Mouse (Mus musculus): Measurements from ENCODE around the gene Selenoh. TPM values are rescaled to one million over a fixed set of nuclear protein-coding genes. Genes with fewer than 3 reads are reported as not detected.

Selenoh gene
- polyA plus RNA-seq, 1 experiment from 2014 or later, result 189 TPM

DNA sequence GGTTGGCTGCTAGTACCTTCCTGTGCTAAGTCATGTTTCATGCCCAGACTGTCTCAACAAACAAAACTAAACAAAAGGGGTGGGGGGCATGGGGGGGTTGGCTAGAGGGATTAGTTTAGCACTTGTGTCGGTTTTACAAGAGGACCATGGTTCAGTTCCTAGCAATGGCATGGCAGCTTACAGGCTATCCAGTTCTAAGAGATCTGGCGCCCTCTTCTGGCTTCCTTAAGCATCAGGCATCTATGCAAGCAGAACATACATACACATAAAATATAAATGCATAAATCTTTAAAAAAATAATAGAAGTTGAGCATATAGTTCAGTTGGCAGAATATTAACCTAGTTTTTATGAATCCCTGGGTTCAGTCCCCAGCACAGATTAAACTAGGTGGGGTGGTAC is 7.7 kb downstream of the Selenoh start:
- no peak overlapping the region for H3K9ac ChIP-seq (replicated peaks)
- no peak overlapping the region for H3K4me2 ChIP-seq
- 21% methylated on average over 2 of the region's 2 CpGs for WGBS
- H3K9me3 ChIP-seq (replicated peaks), result no peaks in the 10 kb centered on the region
- H3K4me1 ChIP-seq, result no peaks in the 10 kb centered on the region
- H3K27me3 ChIP-seq (replicated peaks), result no peaks in the 10 kb centered on the region
- no peak overlapping the region for H3K4me3 ChIP-seq (replicated peaks)
- no peak overlapping the region for H3K27ac ChIP-seq (replicated peaks)
- no peak for ATAC-seq (ENCODE audit: low FRiP score)
- H3K36me3 ChIP-seq, result no peaks in the 10 kb centered on the region

DNA sequence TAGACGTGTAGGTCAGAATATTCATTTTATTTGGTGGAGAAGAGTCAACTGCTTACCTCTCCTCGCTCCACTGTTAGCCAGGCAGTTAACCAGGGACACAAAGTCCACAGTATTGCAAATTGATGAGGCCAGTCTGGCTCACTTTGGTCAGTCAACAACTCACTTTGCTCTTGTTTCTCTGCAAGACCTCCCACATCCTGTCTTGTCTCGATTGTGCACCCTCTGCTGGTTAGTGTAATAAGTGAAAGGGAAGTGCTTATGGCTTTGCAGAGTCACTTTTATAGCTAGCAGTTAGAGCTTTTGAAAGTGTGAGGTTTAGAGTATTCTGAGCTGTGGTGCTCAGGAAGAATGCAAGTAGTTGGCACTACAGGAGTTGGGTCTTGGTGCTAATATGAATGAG is 10.3 kb downstream of the Selenoh start:
- no peak for ATAC-seq (ENCODE audit: low FRiP score)
- H3K27ac ChIP-seq (replicated peaks), result no peak overlapping the region
- H3K4me1 ChIP-seq, result no peaks in the 10 kb centered on the region
- H3K9me3 ChIP-seq (replicated peaks), result no peaks in the 10 kb centered on the region
- H3K4me3 ChIP-seq (replicated peaks), result no peak overlapping the region
- H3K36me3 ChIP-seq, result no peaks in the 10 kb centered on the region
- H3K27me3 ChIP-seq (replicated peaks), result no peaks in the 10 kb centered on the region
- WGBS, result 70% methylated on average over 3 of the region's 3 CpGs
- no peak overlapping the region for H3K9ac ChIP-seq (replicated peaks)
- no peak overlapping the region for H3K4me2 ChIP-seq

DNA sequence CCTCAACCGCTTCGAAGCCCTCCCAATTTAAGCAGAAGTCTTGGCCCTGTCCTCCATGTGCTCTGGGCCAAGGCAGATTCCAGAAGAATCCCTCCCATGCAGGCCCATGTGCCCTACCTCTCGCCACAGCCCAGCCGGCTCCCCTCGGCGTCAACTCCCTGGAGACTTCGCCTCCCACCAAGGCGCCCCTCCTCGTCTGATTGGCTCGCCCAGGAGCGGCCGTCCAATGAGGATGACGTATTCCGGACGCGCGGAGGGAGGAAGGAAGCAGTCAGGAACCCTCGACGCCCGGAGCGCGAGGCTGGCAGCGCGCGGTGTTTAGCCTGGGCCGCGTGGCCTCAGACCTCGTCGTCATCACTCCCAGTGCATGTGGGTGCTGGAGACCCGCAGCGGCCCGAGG is 11.8 kb downstream of the Selenoh start, which contains the start of gene Btbd18:
Gene Btbd18, plus strand, starts transcription at position 274 of the 400 bp plus-strand sequence.
- Histone ChIP-seq H3K36me3 (no peaks in the 10 kb centered on the region), H3K9ac (replicated peaks) (no peak within 1 kb of the TSS), H3K9me3 (replicated peaks) (no peaks in the 10 kb centered on the region), H3K27me3 (replicated peaks) (no peaks in the 10 kb centered on the region), H3K4me2 (no peak within 1 kb of the TSS), H3K4me1 (no peaks in the 10 kb centered on the region), H3K27ac (replicated peaks) (no peak within 1 kb of the TSS), H3K4me3 (replicated peaks) (no peak within 1 kb of the TSS)
- no peak for ATAC-seq (ENCODE audit: low FRiP score)
- WGBS, result 95% methylated on average over 32 of the region's 32 CpGs

DNA sequence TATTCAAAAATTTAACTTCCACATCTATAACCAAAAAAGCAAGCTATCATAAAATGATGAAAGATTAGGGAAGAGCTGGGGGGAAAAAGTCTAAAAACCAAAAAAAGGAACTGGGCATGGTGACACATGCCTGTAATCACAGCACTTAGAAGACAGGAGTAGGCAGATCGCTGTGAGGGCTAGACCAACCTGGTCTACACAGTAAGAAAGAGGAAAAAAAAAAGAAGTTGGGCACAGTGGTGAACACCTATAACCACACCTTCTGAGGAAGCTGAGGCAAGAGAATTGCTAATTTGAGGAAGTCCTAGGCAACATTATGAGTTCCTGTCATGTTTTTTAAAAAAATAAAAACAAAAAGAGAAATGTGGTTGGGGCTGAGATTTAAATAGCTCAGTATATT is 14.7 kb downstream of the Selenoh start:
- no peaks in the 10 kb centered on the region for H3K4me1 ChIP-seq
- no peak overlapping the region for H3K9ac ChIP-seq (replicated peaks)
- no peak overlapping the region for H3K4me3 ChIP-seq (replicated peaks)
- H3K36me3 ChIP-seq, result no peaks in the 10 kb centered on the region
- H3K9me3 ChIP-seq (replicated peaks), result no peaks in the 10 kb centered on the region
- no peak overlapping the region for H3K4me2 ChIP-seq
- H3K27ac ChIP-seq (replicated peaks), result no peak overlapping the region
- WGBS, result 71% methylated on average over 1 of the region's 1 CpGs
- no peak for ATAC-seq (ENCODE audit: low FRiP score)
- no peaks in the 10 kb centered on the region for H3K27me3 ChIP-seq (replicated peaks)

DNA sequence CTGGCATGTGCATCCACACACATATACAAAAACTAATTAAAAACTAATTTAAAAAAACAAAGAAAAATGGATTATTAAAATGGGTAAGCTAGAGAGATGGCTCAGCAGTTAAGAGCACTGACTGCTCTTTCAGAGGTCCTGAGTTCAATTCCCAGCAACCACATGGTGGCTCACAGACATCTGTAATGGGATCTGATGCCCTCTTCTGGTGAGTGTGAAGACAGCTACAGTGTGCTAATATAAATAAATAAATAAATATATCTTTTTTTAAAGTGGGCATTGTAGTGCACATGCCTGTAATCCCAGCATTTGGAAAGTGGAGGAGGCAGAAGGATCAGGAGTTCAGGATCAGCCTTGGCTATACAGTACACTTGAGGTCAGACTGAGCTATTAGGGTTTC is 17.2 kb downstream of the Selenoh start:
- Histone ChIP-seq H3K4me1 (no peaks in the 10 kb centered on the region), H3K9ac (replicated peaks) (no peak overlapping the region), H3K36me3 (no peaks in the 10 kb centered on the region), H3K27me3 (replicated peaks) (no peaks in the 10 kb centered on the region), H3K27ac (replicated peaks) (no peak overlapping the region), H3K4me2 (no peak overlapping the region), H3K4me3 (replicated peaks) (no peak overlapping the region), H3K9me3 (replicated peaks) (no peaks in the 10 kb centered on the region)
- ATAC-seq (ENCODE audit: low FRiP score), result no peak

DNA sequence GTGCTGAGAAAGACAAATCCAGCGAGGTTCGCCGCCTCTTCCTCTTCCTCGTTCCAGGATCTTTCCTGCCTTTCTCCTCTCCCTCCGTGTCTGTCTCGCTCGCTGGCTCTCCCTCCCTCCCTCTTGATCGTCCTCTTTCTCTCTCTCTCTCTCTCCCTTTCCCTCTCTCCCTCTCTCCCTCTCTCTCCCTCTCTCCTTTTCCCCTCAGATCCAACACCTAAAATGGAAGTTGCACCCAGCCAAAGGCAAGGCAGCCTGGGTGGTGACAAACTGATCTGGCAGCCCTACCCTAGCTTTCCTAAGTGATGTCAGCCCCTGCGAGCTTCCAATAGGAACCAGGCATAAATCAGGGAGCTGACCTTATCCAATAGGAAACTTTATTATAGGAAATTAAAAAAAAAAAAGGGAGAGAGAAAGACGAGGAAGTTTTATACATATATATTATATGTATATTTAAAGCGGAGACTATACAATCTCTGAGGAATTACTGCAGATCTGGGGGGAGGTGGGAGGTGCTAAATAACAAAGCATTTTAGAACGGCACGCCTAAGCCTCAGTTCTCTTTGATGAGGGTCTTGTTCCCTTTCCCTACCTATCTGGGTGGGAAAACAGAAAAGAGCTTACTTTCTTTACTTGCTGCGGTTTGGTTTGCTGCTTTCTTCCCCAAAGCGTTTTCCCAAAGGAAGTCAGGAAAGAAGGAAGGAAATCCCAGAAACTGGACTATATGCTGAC is 19.9 kb downstream of the Selenoh start, which contains the start of gene Ctnnd1:
Gene Ctnnd1, minus strand, starts transcription at position 302 of the 732 bp plus-strand sequence.
- peaks cover 15% of the 10 kb centered on the region for H3K4me1 ChIP-seq
- H3K9me3 ChIP-seq (replicated peaks), result no peaks in the 10 kb centered on the region
- peak within 1 kb of the TSS; percentile 82 for H3K4me2 ChIP-seq
- no peaks in the 10 kb centered on the region for H3K36me3 ChIP-seq
- H3K27ac ChIP-seq (replicated peaks), result peak within 1 kb of the TSS; percentile 93
- no peaks in the 10 kb centered on the region for H3K27me3 ChIP-seq (replicated peaks)
- peak; percentile 97 for ATAC-seq (ENCODE audit: low FRiP score)
- WGBS, result 0% methylated on average over 15 of the region's 15 CpGs
- peak within 1 kb of the TSS; percentile 66 for H3K4me3 ChIP-seq (replicated peaks)
- peak within 1 kb of the TSS; percentile 72 for H3K9ac ChIP-seq (replicated peaks)

DNA sequence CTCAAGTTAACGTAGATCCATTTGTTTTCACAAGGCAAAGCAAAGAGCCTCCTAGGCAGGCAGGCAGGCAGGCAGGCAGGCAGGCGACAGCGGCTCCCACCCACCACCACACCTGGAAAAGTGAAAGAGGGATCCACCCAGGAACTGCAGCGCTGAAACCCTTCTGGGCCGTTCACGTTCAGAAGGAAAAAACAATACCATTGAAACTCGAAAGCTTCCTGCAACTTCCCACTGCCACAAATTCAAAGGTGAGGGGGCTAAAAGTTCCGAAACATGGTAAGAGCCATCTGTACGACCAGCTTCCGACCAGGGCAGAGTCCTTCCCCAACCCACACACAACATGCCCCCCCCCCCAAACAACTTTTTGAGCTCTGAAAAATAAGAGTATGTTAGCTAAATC is 20.9 kb downstream of the Selenoh start:
- peaks cover 15% of the 10 kb centered on the region for H3K4me1 ChIP-seq
- H3K9ac ChIP-seq (replicated peaks), result peak overlapping the region; percentile 72
- no peak for ATAC-seq (ENCODE audit: low FRiP score)
- peak overlapping the region; percentile 93; the same call in 1 of the 2 replicates for H3K27ac ChIP-seq (replicated peaks)
- no peaks in the 10 kb centered on the region for H3K36me3 ChIP-seq
- under 1% methylated on average over 10 of the region's 10 CpGs for WGBS
- no peaks in the 10 kb centered on the region for H3K9me3 ChIP-seq (replicated peaks)
- peak overlapping the region; percentile 82 for H3K4me2 ChIP-seq
- H3K27me3 ChIP-seq (replicated peaks), result no peaks in the 10 kb centered on the region
- peak overlapping the region; percentile 66 for H3K4me3 ChIP-seq (replicated peaks)

DNA sequence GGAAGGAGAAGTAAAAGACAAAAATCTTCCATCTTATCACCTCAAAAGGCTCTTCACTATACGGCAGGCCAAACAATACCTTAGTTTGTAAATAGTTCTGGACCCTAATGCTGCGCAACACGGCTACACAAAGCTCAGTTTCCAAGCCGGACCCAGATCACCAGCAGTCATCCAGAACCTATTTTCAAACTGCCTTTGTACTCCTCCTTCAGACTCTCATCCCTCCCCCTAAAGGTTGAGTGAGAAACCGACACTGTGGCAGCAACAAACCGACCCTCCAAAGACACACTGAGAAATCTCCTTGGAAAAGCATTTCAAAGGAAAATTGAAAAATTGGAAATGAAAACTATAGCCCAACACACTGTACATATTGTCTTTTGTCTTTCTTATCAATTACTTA is 22.2 kb downstream of the Selenoh start:
- H3K36me3 ChIP-seq, result no peaks in the 10 kb centered on the region
- no peaks in the 10 kb centered on the region for H3K27me3 ChIP-seq (replicated peaks)
- WGBS, result 10% methylated on average over 6 of the region's 6 CpGs
- ATAC-seq (ENCODE audit: low FRiP score), result peak; percentile 63
- H3K4me2 ChIP-seq, result peak overlapping the region; percentile 82
- peak overlapping the region; percentile 62 for H3K9ac ChIP-seq (replicated peaks)
- H3K4me1 ChIP-seq, result peaks cover 18% of the 10 kb centered on the region
- H3K27ac ChIP-seq (replicated peaks), result peak overlapping the region; percentile 76
- peak overlapping the region; percentile 50 for H3K4me3 ChIP-seq (replicated peaks)
- H3K9me3 ChIP-seq (replicated peaks), result no peaks in the 10 kb centered on the region

DNA sequence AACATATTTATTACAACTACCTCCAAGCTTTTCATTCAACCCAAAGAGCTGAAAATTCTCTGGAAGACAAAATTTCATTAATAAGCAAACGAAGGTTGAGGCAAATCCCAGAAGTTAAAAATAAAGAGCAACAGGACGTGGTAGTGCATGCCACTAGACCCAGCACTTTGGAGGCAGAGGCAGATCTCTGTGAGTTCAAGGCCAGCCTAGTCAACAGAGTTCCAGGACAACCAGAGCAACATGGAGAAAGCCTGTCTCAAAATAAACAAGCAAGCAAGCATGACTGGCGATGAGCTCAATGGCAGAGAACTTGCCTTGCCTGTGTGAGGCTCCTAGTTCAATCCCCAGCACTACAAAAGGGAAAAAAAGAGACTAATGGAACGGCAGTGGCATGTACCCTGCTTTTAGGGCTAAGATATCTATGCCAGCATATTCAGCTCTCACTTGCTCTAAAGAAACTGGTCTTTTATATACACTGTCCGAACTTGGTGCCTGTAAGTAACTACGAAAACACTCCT is 23.5 kb downstream of the Selenoh start:
- H3K36me3 ChIP-seq, result no peaks in the 10 kb centered on the region
- no peaks in the 10 kb centered on the region for H3K27me3 ChIP-seq (replicated peaks)
- H3K4me3 ChIP-seq (replicated peaks), result peak overlapping the region; percentile 50
- no peak overlapping the region for H3K27ac ChIP-seq (replicated peaks)
- peak overlapping the region; percentile 82 for H3K4me2 ChIP-seq
- 88% methylated on average over 6 of the region's 6 CpGs for WGBS
- no peaks in the 10 kb centered on the region for H3K9me3 ChIP-seq (replicated peaks)
- no peak for ATAC-seq (ENCODE audit: low FRiP score)
- peaks cover 18% of the 10 kb centered on the region for H3K4me1 ChIP-seq
- H3K9ac ChIP-seq (replicated peaks), result no peak overlapping the region

DNA sequence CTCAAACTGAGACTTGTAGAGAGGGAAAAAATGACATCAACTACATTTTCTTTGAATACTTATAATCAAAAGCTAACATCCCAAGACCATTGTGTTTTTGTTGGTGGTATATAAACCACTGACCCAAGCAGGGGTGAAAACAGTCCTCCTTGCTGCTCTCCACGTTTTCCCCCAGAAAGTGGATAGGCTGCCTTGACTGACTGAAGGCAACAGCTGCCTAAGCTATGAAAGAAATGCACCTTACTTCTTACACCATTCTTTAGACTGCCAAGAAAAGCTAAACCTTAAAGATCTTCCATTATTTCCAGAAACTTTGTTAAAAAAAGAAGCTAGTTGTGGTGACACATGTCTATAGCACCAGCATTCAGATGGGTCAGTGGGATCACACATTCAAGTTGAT is 24.4 kb downstream of the Selenoh start:
- H3K4me2 ChIP-seq, result peak overlapping the region; percentile 82
- no peaks in the 10 kb centered on the region for H3K9me3 ChIP-seq (replicated peaks)
- H3K4me1 ChIP-seq, result peaks cover 18% of the 10 kb centered on the region
- H3K4me3 ChIP-seq (replicated peaks), result no peak overlapping the region
- no peak overlapping the region for H3K9ac ChIP-seq (replicated peaks)
- WGBS, result 74% methylated on average over 1 of the region's 1 CpGs
- no peak overlapping the region for H3K27ac ChIP-seq (replicated peaks)
- ATAC-seq (ENCODE audit: low FRiP score), result no peak
- no peaks in the 10 kb centered on the region for H3K27me3 ChIP-seq (replicated peaks)
- H3K36me3 ChIP-seq, result no peaks in the 10 kb centered on the region

DNA sequence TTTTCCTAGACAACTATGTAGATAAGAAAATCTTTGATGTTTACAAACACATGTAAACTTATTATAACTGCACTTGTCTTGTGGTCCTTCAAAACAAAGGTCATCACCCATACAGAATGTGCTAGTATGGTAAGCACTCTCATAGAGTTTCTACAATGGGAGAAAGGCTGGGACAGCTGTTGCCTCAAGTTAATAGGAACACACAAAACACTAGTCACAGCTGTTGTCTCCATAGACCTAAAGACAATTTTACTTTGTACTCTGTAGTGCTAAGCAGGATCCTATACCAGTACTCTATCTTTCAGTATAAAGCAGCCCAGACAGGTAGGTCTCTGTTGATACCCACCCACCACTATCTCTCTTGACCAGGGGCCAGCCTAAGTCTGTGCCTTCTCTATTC is 29.7 kb downstream of the Selenoh start:
- Histone ChIP-seq H3K27ac (replicated peaks) (no peak overlapping the region), H3K9me3 (replicated peaks) (no peaks in the 10 kb centered on the region), H3K4me3 (replicated peaks) (no peak overlapping the region), H3K36me3 (no peaks in the 10 kb centered on the region), H3K27me3 (replicated peaks) (no peaks in the 10 kb centered on the region), H3K4me1 (peaks cover 41% of the 10 kb centered on the region), H3K4me2 (no peak overlapping the region), H3K9ac (replicated peaks) (no peak overlapping the region)
- ATAC-seq (ENCODE audit: low FRiP score), result no peak

DNA sequence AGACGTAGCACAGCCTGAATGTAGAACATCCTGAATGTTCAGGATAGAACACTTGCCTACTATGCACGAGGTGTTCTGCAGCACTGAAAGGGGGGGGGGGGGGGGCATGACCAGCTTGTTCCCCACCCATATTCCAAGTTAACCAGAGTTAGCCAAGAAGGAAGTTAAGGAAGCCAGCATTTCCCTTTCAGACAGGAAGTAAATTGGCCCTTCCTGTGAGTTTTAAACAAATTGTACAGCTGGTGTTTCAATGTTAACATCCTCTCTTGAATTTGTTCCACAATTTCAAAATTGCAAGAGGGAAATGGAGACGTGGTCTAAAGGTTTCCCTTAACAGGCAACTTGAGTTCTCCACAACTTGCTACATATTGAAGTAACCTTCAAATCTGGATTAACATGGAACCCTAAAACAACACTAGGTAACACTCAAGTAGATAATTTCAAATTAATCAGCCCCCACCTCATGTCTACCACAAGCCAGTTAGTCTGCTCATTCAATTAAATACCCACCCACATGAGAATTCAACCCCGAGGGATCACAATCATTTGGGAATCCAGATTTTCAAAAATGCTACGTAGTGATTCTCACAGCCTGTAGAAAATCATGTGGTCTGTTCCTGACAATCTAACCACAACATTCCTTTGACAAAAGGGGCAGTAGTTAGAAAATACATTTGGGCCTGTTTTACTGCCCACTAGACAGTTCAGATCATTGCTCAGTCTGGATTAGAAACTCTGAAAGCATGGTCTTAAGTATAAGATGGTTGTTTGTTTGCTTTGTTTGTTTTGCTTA is 31.9 kb downstream of the Selenoh start:
- ATAC-seq (ENCODE audit: low FRiP score), result no peak
- Histone ChIP-seq H3K9me3 (replicated peaks) (no peaks in the 10 kb centered on the region), H3K27ac (replicated peaks) (no peak overlapping the region; the same call in 1 of the 2 replicates), H3K4me1 (peaks cover 59% of the 10 kb centered on the region), H3K4me3 (replicated peaks) (no peak overlapping the region), H3K36me3 (no peaks in the 10 kb centered on the region), H3K4me2 (no peak overlapping the region), H3K27me3 (replicated peaks) (no peaks in the 10 kb centered on the region), H3K9ac (replicated peaks) (no peak overlapping the region)
- 60% methylated on average over 5 of the region's 5 CpGs for WGBS
